ENCODE assay signal across 23 mouse cellular contexts in genomic region chr1:28800881-28801280, GRCm38 (mm10). TPM values are rescaled to one million over a fixed set of nuclear protein-coding genes. Genes with fewer than 3 reads are reported as not detected.
A peak's percentile ranks its signal among the peaks of the same experiment; 100 is the strongest.
DNase-seq lines count a peak whose midpoint lies in the region.
"Had no signal": no experiment of that assay in that cellular context is flagged by ENCODE, and none has a peak within 500 bp of the region (broad histone marks: within the 10 kb centered on the region; RNA-seq: fewer than 3 reads in every experiment).

No protein-coding gene starts in this region.

- DNase-seq in brain, adult 2 months (ENCODE audit: low read depth, low spot score): peak; percentile 14
- DNase-seq in layer of hippocampus, adult 18-20 months (ENCODE audit: low spot score in 2 of 2): peak; percentile 37 to 76
- DNase-seq in layer of hippocampus, adult 9-10 months (ENCODE audit: low spot score): peak; percentile 15
- peak; percentile 30 to 49 for DNase-seq in layer of hippocampus, postnatal 36 days
- no peak for DNase-seq in embryo, embryonic 10.5 days (ENCODE audit: low spot score)
- no peak for DNase-seq in right cerebral cortex, postnatal 4 days
- DNase-seq in urinary bladder, postnatal 14 days (ENCODE audit: low spot score): no peak
- DNase-seq: adrenal gland, postnatal 10 days; adrenal gland, postnatal 36 days; B cell, adult 2 months; cerebellum, adult 11 months; cerebellum, adult 2 months; cerebellum, postnatal 10 days; cerebellum, postnatal 36 days; gastrocnemius, postnatal 10 days; gastrocnemius, postnatal 36 days; heart, adult 2 months had no signal

RNA-seq across cellular contexts. Expression of gene Gm597, which starts 20.8 kb away (rescaled TPM):
- not detected for total RNA-seq in layer of hippocampus, adult 18-20 months (2021)
- total RNA-seq in layer of hippocampus, postnatal 36 days (2021): not detected
- total RNA-seq: adrenal gland, adult 18-20 months; adrenal gland, postnatal 10 days; adrenal gland, postnatal 36 days; CH12.LX; gastrocnemius, adult 18-20 months; gastrocnemius, postnatal 10 days; gastrocnemius, postnatal 36 days; granulocyte monocyte progenitor cell, adult 5-6 weeks; heart, adult 2 months; heart, postnatal 25 days; hematopoietic stem cell, adult 5-6 weeks had no signal

Comparison
In these comparisons a context has a peak if more than half of its experiments do, and no peak if none do; other contexts are left out.
1. DNase-seq: peak in brain, adult 2 months (single experiment), layer of hippocampus, adult 18-20 months (2 of 2), layer of hippocampus, adult 9-10 months (single experiment) and layer of hippocampus, postnatal 36 days (2 of 2); none in embryo, embryonic 10.5 days (single experiment), right cerebral cortex, postnatal 4 days (single experiment) and urinary bladder, postnatal 14 days (single experiment).